Mouse (Mus musculus) thymus, postnatal 0 days (tissue): ENCODE data around the gene Sf3b3. TPM values are rescaled to one million over a fixed set of nuclear protein-coding genes. Genes with fewer than 3 reads are reported as not detected.
"Not testable (repeated sequence)": the region's sequence is repeated elsewhere in the genome, so short reads cannot be mapped to it uniquely, and the experiment has no call there.

Experiments used
- DNase-seq: peaks from one replicate; pipeline ENCODE4 v3.0.0-alpha.2; 2015; ENCODE audit warnings: low spot score
- polyA plus RNA-seq: library from polyadenylated mRNA; unstranded; fragments of >200 nt; fragmentation: Nextera tagmentation; extraction: Ambion mirVana; gene quantifications from 2 replicates; pipeline ENCODE4 v1.2.1, GENCODE M21; 2015

The Sf3b3 gene
- polyA plus RNA-seq, 1 experiment from 2014 or later, result 122 TPM

GRCm38 (mm10) chr8:110808495-110809472 is 37.8 kb downstream of the Sf3b3 start:
- no peak for DNase-seq

- DNase-seq, result peak; percentile 69
Observed at GRCm38 (mm10) chr8:110806146-110806545, 40.4 kb downstream of the Sf3b3 start.

DNA sequence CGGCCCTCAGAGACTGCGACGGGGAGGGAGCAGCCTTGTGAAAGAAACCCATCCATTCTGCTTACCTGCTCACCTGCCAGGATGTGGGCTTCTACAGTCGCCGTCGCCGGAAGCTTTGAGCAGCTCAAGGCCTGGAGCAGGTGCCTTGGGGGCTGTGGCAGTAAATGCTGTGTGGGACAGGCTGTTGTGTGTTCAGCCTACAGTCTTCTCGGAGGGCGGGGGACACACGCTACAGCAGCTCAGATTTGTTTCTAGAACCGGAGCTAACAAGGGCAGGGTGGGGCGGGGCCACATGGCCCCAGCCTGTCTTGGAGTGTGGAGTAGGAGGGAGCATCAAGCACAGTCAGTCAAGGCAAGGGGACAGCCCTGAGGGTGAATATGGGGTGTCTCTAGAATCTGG is 40.9 kb downstream of the Sf3b3 start, which contains the start of gene Il34:
TSS of gene Il34 (minus strand) at position 256 of the 400 bp plus-strand sequence.
- peak; percentile 84 for DNase-seq

GRCm38 (mm10) chr8:110804825-110805514 is 41.6 kb downstream of the Sf3b3 start:
- no peak for DNase-seq

DNA sequence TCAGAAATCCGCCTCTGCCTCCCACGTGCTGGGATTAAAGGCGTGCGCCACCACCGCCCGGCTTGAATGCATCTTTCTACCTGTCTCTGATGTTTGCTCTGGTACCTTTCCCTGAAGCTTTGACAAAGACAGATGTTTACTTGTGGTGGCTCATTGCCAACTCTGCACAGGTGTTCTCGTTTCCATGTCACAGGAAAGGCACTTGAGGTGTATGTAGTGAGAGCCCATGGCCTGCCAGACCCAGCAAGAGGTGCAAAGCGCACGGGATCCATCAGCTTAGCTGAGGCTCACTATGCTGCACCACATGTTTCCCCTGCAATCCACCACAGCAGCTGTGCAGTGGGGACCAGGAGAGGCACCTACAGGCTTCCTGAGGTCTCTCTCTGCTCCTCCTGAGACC is 42.7 kb downstream of the Sf3b3 start:
- DNase-seq, result peak; percentile 53

- DNase-seq, result no peak
Observed at GRCm38 (mm10) chr8:110802988-110803387, 43.6 kb downstream of the Sf3b3 start.

- no peak for DNase-seq
Observed at GRCm38 (mm10) chr8:110797086-110797485, 49.5 kb downstream of the Sf3b3 start.

GRCm38 (mm10) chr8:110794363-110794965 is 52.1 kb downstream of the Sf3b3 start:
- DNase-seq, result no peak

DNA sequence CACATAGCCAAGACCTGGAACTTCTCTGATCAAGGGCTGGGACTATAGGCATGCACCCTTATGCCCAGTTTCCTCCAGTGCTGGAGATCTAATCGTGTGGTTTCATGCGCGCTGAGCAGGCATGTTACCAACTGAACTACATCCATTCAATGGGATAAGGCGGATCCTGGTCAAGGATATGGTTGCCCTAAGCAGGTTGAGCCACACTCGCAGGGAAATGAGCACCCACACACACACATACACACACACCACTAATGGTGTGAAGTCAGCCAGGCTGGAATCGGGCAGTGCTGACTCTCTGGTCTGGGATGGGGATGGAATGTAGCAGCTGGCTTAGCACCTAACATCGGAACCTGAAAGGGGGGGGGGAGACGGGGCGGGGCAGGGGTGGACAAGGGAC is 52.7 kb downstream of the Sf3b3 start:
- DNase-seq, result no peak

- DNase-seq, result no peak
Observed at GRCm38 (mm10) chr8:110793511-110793910, 53.1 kb downstream of the Sf3b3 start.

DNA sequence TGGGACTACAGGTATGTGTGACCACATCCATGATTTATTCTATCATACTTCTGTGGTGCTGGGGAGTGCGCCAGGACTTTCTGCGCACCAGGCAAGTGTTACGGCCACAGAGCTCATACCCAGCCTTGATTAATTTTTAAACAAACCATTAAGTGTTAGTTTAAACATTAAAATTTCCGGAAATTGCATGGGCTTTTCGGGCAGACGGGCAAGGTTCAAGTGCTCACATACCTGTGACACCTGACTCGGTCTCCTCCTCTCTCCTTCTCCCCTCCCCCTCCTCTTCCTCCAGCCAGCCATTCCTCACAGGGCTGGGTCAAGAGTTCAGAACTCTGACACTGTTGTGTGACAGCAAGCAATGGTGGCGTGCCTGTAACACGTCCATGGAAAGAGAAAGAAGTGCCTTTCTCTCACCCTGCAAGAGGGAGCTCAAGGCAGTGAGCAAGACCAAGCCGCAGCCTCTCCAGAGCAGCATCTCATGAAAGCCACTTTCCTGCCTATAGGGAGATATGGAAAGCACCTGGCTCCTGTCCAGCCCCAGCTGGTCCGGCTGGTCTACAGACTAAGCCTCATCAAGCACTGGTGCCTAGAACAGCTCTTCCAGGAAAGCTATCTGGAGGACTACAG is 53.9 kb downstream of the Sf3b3 start:
- no peak for DNase-seq

DNA sequence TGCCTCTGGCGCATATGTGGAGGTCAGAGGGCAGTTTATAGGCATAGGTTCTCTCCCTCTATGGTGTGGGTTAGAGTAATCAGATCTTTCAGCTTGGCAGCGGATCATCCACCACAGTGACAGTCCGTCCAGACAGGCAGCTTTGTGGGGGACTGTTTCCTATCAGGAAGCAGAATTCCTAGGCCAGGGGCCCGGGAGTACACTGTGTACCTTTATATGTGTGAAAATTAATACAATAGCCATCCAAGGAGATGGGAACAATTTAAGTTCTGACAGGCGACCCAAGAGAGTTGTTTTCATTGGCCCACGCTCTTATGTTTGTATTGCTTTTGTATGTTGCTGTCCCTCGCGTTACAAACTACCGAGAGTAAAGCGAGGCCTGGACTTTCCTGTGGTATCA is 55.4 kb downstream of the Sf3b3 start:
- no peak for DNase-seq

DNA sequence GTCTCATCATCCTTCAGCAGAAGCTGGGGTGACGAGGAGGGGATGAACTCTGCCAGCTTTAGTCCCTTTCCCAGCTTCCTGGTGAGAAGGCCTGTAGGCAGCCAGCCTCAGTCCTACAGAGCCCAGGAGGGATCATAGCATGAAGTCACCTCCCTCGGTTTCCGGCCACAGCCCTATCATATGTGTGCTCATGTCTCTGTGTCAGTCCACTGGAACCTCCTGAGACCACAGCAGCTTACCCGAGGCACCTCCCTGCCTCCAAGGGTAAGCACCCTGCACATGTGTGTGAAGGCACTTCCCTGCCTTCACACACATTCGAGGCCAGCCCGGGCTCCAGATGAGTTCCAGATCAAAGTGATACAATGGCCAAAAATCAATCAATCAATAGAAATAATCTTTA is 56.3 kb downstream of the Sf3b3 start:
- DNase-seq, result no peak

DNA sequence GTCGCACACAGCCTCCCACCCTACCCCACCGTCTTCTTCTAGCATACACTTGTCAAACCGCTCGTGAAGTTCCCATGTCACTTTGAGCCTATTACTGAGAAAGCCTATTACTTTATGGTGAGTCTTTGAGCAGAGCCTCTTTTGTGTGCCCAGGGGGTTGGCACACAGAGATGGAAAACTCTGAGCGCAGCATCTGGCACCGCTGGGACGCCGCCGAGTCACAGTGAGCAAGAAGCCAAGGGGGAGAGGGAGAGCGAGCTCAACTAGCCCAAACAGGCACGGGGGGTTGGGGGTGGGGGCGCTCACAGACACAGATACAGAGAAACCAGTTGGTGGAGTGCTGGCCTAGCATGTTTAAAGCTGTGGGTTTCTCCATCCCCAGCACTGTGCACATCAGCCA is 57.0 kb downstream of the Sf3b3 start:
- DNase-seq, result no peak

DNA sequence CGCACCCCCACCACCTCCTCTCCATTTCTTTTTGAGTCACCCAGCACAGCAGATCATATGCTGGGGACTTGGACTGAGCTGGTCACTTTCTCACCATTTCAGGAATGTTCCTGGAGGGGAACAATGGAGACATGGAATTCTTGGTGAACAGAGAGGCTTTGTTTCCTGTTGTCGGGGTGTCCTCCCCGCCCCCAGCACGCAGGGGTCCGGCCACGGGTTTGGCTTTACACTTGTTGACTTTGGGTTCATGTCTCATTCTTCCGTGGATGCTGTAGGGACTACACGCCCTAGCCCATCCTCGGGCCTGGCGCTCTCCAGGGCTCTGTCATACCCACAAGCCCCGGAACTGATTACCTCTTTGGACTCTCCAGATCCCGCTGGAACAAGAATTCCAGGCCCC is 57.6 kb downstream of the Sf3b3 start:
- DNase-seq, result no peak

- no peak for DNase-seq
Observed at GRCm38 (mm10) chr8:110787411-110787954, 59.1 kb downstream of the Sf3b3 start.

GRCm38 (mm10) chr8:110786934-110787333 is 59.7 kb downstream of the Sf3b3 start:
- no peak for DNase-seq

GRCm38 (mm10) chr8:110786501-110786900 is 60.1 kb downstream of the Sf3b3 start:
- DNase-seq, result not testable (repeated sequence)

DNA sequence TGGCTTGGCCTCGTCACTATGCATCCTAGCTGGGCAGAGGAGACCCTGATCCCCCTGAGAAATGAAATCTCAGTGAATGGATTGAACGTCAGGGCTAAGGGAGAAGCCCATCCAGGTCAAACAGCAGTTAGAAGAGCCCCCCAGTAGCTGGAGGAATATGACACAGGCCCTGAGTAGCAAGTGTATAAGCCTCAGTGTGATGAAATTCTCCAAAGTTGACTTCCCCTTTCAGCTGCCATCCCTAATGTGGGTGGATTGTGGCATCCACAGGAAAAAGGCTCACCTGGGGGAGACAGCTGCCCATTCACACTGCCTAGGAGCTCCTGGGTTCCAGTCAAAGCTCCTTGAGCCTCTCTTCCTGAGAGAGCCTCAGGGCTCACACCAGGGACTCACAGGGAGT is 61.2 kb downstream of the Sf3b3 start:
- no peak for DNase-seq

- DNase-seq, result no peak
Observed at GRCm38 (mm10) chr8:110779924-110780718, 66.5 kb downstream of the Sf3b3 start.
